Mouse (Mus musculus) bone marrow macrophage, adult 2 months (primary cell): ENCODE data around the gene Zmpste24.

Source experiments
- CTCF ChIP-seq: IDR thresholded peaks from 2 replicates; pipeline ENCODE4 v1.5.1; 2012; ENCODE audit warnings: low read depth, mild to moderate bottlenecking, low read length, moderate library complexity
- POLR2A ChIP-seq: IDR thresholded peaks from 2 replicates; pipeline ENCODE4 v1.6.1; 2012; ENCODE audit warnings: mild to moderate bottlenecking, low read depth, low read length, borderline replicate concordance

- TF ChIP-seq CTCF (no peak), POLR2A (no peak)
These were observed 11.1 kb upstream of the Zmpste24 start, which contains the start of gene Tmco2 for GRCm38 (mm10) chr4:121109126-121109525.
